Mouse (Mus musculus): ENCODE measurements around the gene Med16. TPM values are rescaled to one million over a fixed set of nuclear protein-coding genes. Genes with fewer than 3 reads are reported as not detected.
"Not testable (repeated sequence)": the region's sequence is repeated elsewhere in the genome, so short reads cannot be mapped to it uniquely, and the experiment has no call there.

Med16 gene
- polyA plus RNA-seq, 1 experiment from 2014 or later, result 36.5 TPM

DNA sequence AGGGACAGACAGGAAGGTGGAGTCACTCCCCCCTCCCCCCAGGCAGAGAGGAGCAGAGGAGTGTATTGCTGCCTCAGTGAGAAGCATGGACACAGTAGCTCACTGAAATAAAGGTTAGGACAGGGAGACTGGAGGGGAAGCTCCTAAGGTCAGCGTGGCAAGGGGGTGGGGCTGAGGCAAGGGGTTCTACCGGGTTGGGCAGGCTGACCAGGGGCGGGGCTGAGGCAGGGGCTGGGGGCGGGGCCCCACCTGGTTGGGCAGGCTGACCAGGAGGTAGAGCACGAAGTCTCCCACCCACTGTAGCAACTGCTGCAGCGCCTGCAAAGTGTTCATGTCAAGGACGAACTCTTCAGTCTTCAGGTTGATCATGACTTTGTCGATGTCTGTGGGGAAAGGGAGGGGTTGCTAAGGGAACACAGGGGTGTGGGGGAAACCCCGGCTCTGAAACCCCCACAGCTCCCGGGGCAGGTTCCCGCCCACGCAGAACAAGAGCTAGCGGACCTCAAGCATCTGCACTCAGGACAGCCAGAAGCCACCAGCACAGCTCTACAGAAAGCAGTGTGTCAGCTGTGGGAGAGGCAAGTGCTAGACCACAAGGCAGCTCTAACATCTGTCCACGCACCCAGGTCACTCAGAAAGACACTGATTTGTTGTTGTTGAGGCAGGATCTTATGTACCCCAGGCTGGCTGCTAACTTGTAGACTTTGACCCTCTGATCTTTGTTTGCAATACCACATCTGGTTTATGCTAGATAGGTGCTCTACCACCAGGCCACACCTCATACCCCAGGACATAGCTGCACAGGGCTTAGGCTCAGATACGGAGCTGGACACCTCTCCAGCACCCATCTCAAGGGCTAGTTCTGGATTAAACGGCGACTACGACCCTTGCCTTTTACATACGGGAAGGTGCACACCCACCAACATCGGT is 11.1 kb downstream of the Med16 start:
- Histone ChIP-seq H3K9ac (replicated peaks; ENCODE audit: low read length) (peak overlapping the region; percentile 13; the same call in 1 of the 2 replicates), H3K9me3 (replicated peaks; ENCODE audit: control insufficient read depth, low read length) (no peaks in the 10 kb centered on the region; the same call in 1 of the 2 replicates), H3K36me3 (replicated peaks; ENCODE audit: control insufficient read depth, insufficient read depth, low read depth, low read length) (peaks cover 6% of the 10 kb centered on the region), H3K4me3 (ENCODE audit: low read depth, low read length) (no peak overlapping the region), H3K27ac (replicated peaks; ENCODE audit: low read depth, low read length) (no peak overlapping the region), H3K27me3 (ENCODE audit: control insufficient read depth, insufficient read depth, low read length) (no peaks in the 10 kb centered on the region), H3K4me2 (ENCODE audit: low read depth, low read length) (no peak overlapping the region), H3K4me1 (ENCODE audit: control insufficient read depth, insufficient read depth, low read length) (no peaks in the 10 kb centered on the region)
- DNase-seq (ENCODE audit: low spot score), result no peak
- WGBS, result 51% methylated on average over 20 of the region's 20 CpGs
- no peak for ATAC-seq (replicated peaks; ENCODE audit: insufficient number of reproducible peaks, low FRiP score, low TSS enrichment, low read depth)

DNA sequence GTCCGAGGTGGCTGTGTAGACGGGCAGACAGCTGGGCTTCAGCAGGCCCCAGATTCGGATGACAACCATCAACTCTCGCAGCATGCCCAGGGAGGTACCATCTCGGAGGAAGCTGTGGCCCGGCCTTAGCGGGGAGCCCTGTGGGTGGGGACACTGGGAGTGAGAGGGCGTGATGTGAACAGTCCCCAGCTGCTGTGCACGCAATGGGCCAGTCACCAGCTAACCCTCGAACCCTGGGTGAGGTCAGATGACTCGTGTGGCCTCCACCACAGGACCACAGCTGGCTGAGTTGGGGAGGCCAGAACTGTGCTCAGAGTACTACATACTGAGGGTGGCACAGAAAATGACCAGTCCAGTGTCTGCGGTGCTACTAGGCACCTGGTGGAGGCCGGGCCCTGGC is 11.9 kb downstream of the Med16 start:
- H3K36me3 ChIP-seq (replicated peaks; ENCODE audit: control insufficient read depth, insufficient read depth, low read depth, low read length), result peaks cover 4% of the 10 kb centered on the region
- H3K27me3 ChIP-seq (ENCODE audit: control insufficient read depth, insufficient read depth, low read length), result no peaks in the 10 kb centered on the region
- H3K9me3 ChIP-seq (replicated peaks; ENCODE audit: control insufficient read depth, low read length), result no peaks in the 10 kb centered on the region; the same call in 1 of the 2 replicates
- no peak overlapping the region for H3K4me2 ChIP-seq (ENCODE audit: low read depth, low read length)
- H3K27ac ChIP-seq (replicated peaks; ENCODE audit: low read depth, low read length), result no peak overlapping the region
- no peak overlapping the region for H3K4me3 ChIP-seq (ENCODE audit: low read depth, low read length)
- no peak overlapping the region for H3K9ac ChIP-seq (replicated peaks; ENCODE audit: low read length)
- no peak for ATAC-seq (replicated peaks; ENCODE audit: insufficient number of reproducible peaks, low FRiP score, low TSS enrichment, low read depth)
- WGBS, result 85% methylated on average over 13 of the region's 13 CpGs
- H3K4me1 ChIP-seq (ENCODE audit: control insufficient read depth, insufficient read depth, low read length), result no peaks in the 10 kb centered on the region
- no peak for DNase-seq (ENCODE audit: low spot score)

DNA sequence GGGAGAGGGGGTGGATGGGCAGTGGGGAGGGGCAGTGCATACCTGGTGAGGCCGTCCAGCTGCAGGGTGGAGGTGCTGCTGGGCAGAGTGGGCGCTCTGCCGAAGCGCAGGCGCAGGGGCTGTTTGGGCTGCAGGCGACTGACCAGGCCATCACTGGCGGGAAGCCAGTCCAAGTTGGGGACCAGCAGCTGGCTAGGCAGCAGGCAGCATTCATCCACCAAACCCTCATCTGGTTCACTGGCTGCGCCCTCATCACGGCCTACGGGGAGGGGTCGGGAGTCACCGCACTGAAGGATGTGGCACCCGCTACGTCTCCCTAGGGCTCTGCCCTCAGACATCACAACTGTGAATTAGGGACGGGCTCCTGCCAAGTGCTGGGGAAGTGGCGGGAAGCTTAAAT is 12.4 kb downstream of the Med16 start:
- Histone ChIP-seq H3K27me3 (ENCODE audit: control insufficient read depth, insufficient read depth, low read length) (no peaks in the 10 kb centered on the region), H3K27ac (replicated peaks; ENCODE audit: low read depth, low read length) (no peak overlapping the region), H3K36me3 (replicated peaks; ENCODE audit: control insufficient read depth, insufficient read depth, low read depth, low read length) (peaks cover 4% of the 10 kb centered on the region), H3K4me2 (ENCODE audit: low read depth, low read length) (no peak overlapping the region), H3K9me3 (replicated peaks; ENCODE audit: control insufficient read depth, low read length) (no peaks in the 10 kb centered on the region; the same call in 1 of the 2 replicates), H3K9ac (replicated peaks; ENCODE audit: low read length) (no peak overlapping the region), H3K4me1 (ENCODE audit: control insufficient read depth, insufficient read depth, low read length) (no peaks in the 10 kb centered on the region), H3K4me3 (ENCODE audit: low read depth, low read length) (no peak overlapping the region)
- 92% methylated on average over 16 of the region's 16 CpGs for WGBS
- DNase-seq (ENCODE audit: low spot score) (no peak), ATAC-seq (replicated peaks; ENCODE audit: insufficient number of reproducible peaks, low FRiP score, low TSS enrichment, low read depth) (no peak)

DNA sequence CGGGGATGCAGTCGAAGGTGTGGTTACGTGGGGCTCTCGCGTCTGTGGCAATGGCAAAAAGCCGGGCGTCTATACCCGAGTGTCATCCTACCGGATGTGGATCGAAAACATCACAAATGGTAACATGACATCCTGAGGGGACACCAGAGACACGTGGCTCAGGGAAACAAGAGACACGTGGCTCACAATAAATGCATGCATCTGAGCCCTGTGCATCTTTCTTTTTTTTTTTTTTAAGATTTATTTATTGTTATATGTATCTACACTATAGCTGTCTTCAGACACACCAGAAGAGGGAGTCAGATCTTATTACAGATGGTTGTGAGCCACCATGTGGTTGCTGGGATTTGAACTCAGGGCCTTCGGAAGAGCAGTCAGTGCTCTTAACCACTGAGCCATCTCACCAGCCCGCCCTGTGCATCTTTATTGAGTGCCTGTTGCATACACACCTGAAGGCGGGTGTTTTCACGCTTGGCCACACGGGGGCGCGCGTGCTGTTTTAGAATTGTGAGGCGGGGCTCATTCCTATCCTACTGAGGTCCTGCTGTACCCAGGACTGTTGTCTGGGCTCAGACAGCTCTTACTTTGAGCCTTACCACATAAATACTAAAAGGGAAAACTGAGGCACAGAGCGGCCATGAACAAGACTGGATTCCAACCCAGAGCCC is 16.1 kb downstream of the Med16 start:
- not testable (repeated sequence) for H3K27me3 ChIP-seq (ENCODE audit: control insufficient read depth, insufficient read depth, low read length); H3K4me2 ChIP-seq (ENCODE audit: low read depth, low read length); H3K4me1 ChIP-seq (ENCODE audit: control insufficient read depth, insufficient read depth, low read length); H3K9me3 ChIP-seq (replicated peaks; ENCODE audit: control insufficient read depth, low read length); H3K27ac ChIP-seq (replicated peaks; ENCODE audit: low read depth, low read length); ATAC-seq (replicated peaks; ENCODE audit: insufficient number of reproducible peaks, low FRiP score, low TSS enrichment, low read depth); H3K4me3 ChIP-seq (ENCODE audit: low read depth, low read length); H3K36me3 ChIP-seq (replicated peaks; ENCODE audit: control insufficient read depth, insufficient read depth, low read depth, low read length); H3K9ac ChIP-seq (replicated peaks; ENCODE audit: low read length)
- peak; percentile 86 for DNase-seq (ENCODE audit: low spot score)
- 49% methylated on average over 22 of the region's 22 CpGs for WGBS

DNA sequence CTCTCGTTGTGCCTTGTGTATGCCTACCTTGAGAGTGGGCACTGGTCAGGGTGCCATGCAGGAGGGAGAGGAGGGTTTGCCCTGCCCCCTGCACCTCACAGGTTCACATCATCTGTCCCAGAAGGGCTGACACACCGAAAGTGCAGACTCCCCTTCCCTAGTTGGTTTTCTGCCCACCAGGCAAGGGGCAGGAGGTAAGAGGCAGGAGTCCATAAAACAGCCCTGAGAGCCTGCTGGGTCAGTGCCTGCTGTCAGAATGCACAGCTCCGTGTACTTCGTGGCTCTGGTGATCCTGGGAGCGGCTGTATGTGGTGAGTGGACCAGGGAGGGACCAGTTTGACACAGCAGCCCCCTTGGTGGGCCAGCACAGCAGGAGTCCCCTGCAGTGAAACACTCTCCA is 18.1 kb downstream of the Med16 start, which contains the start of gene Cfd:
TSS of gene Cfd (plus strand) at position 184 of the 400 bp plus-strand sequence.
- no peak within 1 kb of the TSS for H3K4me3 ChIP-seq (ENCODE audit: low read depth, low read length)
- no peak for ATAC-seq (replicated peaks; ENCODE audit: insufficient number of reproducible peaks, low FRiP score, low TSS enrichment, low read depth)
- no peaks in the 10 kb centered on the region for H3K4me1 ChIP-seq (ENCODE audit: control insufficient read depth, insufficient read depth, low read length)
- H3K27me3 ChIP-seq (ENCODE audit: control insufficient read depth, insufficient read depth, low read length), result no peaks in the 10 kb centered on the region
- H3K4me2 ChIP-seq (ENCODE audit: low read depth, low read length), result no peak within 1 kb of the TSS
- no peak within 1 kb of the TSS for H3K27ac ChIP-seq (replicated peaks; ENCODE audit: low read depth, low read length)
- WGBS, result 41% methylated on average over 5 of the region's 5 CpGs
- no peaks in the 10 kb centered on the region for H3K9me3 ChIP-seq (replicated peaks; ENCODE audit: control insufficient read depth, low read length)
- no peak within 1 kb of the TSS for H3K9ac ChIP-seq (replicated peaks; ENCODE audit: low read length)
- DNase-seq (ENCODE audit: low spot score), result no peak
- peaks cover 2% of the 10 kb centered on the region; the same call in 1 of the 2 replicates for H3K36me3 ChIP-seq (replicated peaks; ENCODE audit: control insufficient read depth, insufficient read depth, low read depth, low read length)

DNA sequence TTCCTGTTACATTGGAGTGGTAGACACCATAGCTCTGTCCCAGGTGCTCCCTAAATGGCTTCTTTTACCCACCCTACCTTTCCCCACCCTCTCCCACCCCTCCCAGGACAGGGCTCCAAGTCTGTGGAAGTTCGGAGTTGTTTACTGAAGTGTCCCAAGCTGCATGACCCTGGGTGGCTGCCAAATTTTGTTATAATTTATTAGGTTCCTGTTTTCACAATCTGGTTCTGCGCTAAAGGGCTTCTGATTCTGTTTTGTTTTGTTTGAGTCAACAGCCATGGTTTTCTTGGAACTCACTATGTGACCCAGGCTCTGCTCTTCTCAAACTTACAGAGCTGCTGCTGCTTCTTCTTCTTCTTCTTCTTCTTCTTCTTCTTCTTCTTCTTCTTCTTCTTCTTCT is 19.3 kb downstream of the Med16 start:
- no peak overlapping the region for H3K9ac ChIP-seq (replicated peaks; ENCODE audit: low read length)
- no peak overlapping the region for H3K4me3 ChIP-seq (ENCODE audit: low read depth, low read length)
- no peaks in the 10 kb centered on the region for H3K9me3 ChIP-seq (replicated peaks; ENCODE audit: control insufficient read depth, low read length)
- H3K36me3 ChIP-seq (replicated peaks; ENCODE audit: control insufficient read depth, insufficient read depth, low read depth, low read length), result no peaks in the 10 kb centered on the region
- H3K4me1 ChIP-seq (ENCODE audit: control insufficient read depth, insufficient read depth, low read length), result no peaks in the 10 kb centered on the region
- no peak overlapping the region for H3K27ac ChIP-seq (replicated peaks; ENCODE audit: low read depth, low read length)
- DNase-seq (ENCODE audit: low spot score) (no peak), ATAC-seq (replicated peaks; ENCODE audit: insufficient number of reproducible peaks, low FRiP score, low TSS enrichment, low read depth) (no peak)
- no peak overlapping the region for H3K4me2 ChIP-seq (ENCODE audit: low read depth, low read length)
- no peaks in the 10 kb centered on the region for H3K27me3 ChIP-seq (ENCODE audit: control insufficient read depth, insufficient read depth, low read length)
- WGBS, result 86% methylated on average over 2 of the region's 2 CpGs

DNA sequence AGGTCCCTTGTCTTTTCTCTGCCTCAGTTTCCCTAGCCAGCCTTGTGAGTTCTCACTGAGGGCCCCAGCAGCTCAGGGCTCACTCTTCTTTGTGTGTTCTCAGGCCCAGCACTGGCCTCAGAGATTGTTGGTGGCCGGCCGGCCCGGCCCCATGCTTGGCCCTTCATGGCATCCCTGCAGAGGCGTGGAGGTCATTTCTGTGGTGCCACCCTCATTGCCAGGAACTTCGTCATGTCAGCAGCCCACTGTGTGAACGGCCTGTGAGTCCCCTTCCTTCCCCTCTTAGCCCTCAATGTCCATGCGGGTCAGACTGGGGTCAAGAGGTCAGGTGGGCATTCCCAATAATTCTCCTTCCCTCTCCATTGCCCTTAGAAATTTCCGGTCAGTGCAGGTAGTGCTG is 22.1 kb downstream of the Med16 start:
- WGBS, result 77% methylated on average over 8 of the region's 8 CpGs
- H3K27me3 ChIP-seq (ENCODE audit: control insufficient read depth, insufficient read depth, low read length), result peaks cover 6% of the 10 kb centered on the region; the same call in 1 of the 2 replicates
- H3K4me2 ChIP-seq (ENCODE audit: low read depth, low read length), result no peak overlapping the region
- no peak overlapping the region for H3K27ac ChIP-seq (replicated peaks; ENCODE audit: low read depth, low read length)
- ATAC-seq (replicated peaks; ENCODE audit: insufficient number of reproducible peaks, low FRiP score, low TSS enrichment, low read depth) (no peak), DNase-seq (ENCODE audit: low spot score) (no peak)
- H3K4me3 ChIP-seq (ENCODE audit: low read depth, low read length), result no peak overlapping the region
- H3K4me1 ChIP-seq (ENCODE audit: control insufficient read depth, insufficient read depth, low read length), result no peaks in the 10 kb centered on the region
- H3K36me3 ChIP-seq (replicated peaks; ENCODE audit: control insufficient read depth, insufficient read depth, low read depth, low read length), result no peaks in the 10 kb centered on the region
- no peaks in the 10 kb centered on the region for H3K9me3 ChIP-seq (replicated peaks; ENCODE audit: control insufficient read depth, low read length)
- H3K9ac ChIP-seq (replicated peaks; ENCODE audit: low read length), result no peak overlapping the region

DNA sequence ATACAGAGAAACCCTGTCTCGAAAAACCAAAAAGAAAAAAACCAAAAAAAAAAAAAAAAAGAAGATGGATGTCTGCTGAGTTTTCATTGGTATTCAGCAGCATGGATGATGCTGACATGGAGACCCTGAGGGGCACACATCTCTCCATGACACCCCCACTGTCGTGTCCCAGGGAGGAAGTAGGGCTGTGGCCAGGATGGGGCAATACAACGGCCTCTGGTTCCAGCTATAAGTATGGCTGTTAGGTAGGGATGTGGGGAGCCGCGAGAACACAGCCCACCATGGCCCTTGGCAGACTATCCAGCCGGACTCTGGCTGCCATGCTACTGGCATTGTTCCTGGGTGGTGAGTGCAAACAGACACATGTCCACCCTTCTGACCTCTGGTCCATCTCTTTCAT is 22.7 kb downstream of the Med16 start, which contains the start of gene Elane:
TSS of gene Elane (plus strand) at position 194 of the 400 bp plus-strand sequence.
- Histone ChIP-seq H3K27ac (replicated peaks; ENCODE audit: low read depth, low read length) (no peak within 1 kb of the TSS), H3K4me2 (ENCODE audit: low read depth, low read length) (no peak within 1 kb of the TSS), H3K4me3 (ENCODE audit: low read depth, low read length) (no peak within 1 kb of the TSS), H3K36me3 (replicated peaks; ENCODE audit: control insufficient read depth, insufficient read depth, low read depth, low read length) (no peaks in the 10 kb centered on the region), H3K4me1 (ENCODE audit: control insufficient read depth, insufficient read depth, low read length) (no peaks in the 10 kb centered on the region), H3K9ac (replicated peaks; ENCODE audit: low read length) (no peak within 1 kb of the TSS), H3K9me3 (replicated peaks; ENCODE audit: control insufficient read depth, low read length) (no peaks in the 10 kb centered on the region), H3K27me3 (ENCODE audit: control insufficient read depth, insufficient read depth, low read length) (peaks cover 6% of the 10 kb centered on the region; the same call in 1 of the 2 replicates)
- ATAC-seq (replicated peaks; ENCODE audit: insufficient number of reproducible peaks, low FRiP score, low TSS enrichment, low read depth) (no peak), DNase-seq (ENCODE audit: low spot score) (no peak)
- 80% methylated on average over 6 of the region's 6 CpGs for WGBS
